Mouse (Mus musculus) spleen, adult 2 months (tissue): ENCODE results near the gene Shtn1.

ENCODE experiments used
- CTCF ChIP-seq: fragments of 200-500 bp; IDR thresholded peaks from 2 replicates; pipeline ENCODE4 v1.5.1; 2011; ENCODE audit warnings: mild to moderate bottlenecking, inconsistent platforms; ENCODE audit not compliant: insufficient read depth, insufficient read length, insufficient replicate concordance; ENCODE audit errors: extremely low read depth
- POLR2A ChIP-seq: fragments of 200-500 bp; IDR thresholded peaks from 2 replicates; pipeline ENCODE4 v1.6.1; 2011; ENCODE audit warnings: low read depth, low read length, inconsistent platforms

DNA sequence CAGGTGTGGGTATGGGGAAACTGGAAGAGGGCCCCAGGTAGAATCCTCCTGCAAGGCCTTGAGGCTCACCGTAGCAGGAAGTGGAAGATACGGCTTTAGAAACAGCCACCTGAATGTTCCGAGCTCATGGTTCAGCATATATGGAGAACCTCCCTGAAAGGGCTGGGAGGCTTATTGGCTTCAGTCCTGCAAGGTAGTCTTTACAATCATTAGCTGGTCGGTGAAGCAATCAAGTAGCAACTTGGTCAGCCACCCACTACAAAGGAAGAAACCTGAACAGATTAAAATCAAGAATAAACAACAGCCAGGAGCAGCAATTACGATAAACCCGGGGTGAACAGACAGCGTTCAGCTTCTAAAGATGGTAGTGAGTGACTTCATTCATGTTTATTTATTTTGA lies 16.4 kb upstream of the Shtn1 start:
- TF ChIP-seq CTCF (no peak), POLR2A (no peak)
